Mouse (Mus musculus) cerebellum, adult 9-11 months (tissue): ENCODE measurements around the gene 2410137M14Rik.

ENCODE experiments used
- DNase-seq: peaks from one replicate; pipeline ENCODE4 v3.0.0; 2022

2410137M14Rik gene

GRCm38 (mm10) chr17:36947051-36947819 is 33.8 kb downstream of the 2410137M14Rik start:
- peak; percentile 72 for DNase-seq

- DNase-seq, result peak; percentile 63
These were observed 36.8 kb downstream of the 2410137M14Rik start for GRCm38 (mm10) chr17:36944121-36944775.

DNA sequence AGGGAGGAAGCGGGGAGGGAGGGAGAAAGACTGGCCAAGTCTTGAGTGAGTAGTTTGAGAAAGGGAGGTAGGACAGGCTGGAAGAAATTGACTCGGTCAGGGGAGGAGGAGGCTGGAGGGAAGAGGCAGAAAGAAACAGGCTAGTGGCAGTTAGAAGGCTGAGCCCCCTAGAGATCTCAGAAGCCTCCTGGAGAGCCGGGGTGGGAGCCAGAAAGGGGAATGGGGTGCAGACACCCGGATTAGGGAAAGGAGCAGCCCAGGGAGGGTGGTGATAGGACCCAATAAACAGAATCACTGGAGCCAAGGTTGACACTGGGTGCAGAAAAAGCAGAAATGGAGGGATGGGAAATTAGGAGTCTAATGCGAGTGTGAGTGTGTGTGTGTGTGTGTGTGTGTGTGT is 37.3 kb downstream of the 2410137M14Rik start:
- peak; percentile 52 for DNase-seq

DNA sequence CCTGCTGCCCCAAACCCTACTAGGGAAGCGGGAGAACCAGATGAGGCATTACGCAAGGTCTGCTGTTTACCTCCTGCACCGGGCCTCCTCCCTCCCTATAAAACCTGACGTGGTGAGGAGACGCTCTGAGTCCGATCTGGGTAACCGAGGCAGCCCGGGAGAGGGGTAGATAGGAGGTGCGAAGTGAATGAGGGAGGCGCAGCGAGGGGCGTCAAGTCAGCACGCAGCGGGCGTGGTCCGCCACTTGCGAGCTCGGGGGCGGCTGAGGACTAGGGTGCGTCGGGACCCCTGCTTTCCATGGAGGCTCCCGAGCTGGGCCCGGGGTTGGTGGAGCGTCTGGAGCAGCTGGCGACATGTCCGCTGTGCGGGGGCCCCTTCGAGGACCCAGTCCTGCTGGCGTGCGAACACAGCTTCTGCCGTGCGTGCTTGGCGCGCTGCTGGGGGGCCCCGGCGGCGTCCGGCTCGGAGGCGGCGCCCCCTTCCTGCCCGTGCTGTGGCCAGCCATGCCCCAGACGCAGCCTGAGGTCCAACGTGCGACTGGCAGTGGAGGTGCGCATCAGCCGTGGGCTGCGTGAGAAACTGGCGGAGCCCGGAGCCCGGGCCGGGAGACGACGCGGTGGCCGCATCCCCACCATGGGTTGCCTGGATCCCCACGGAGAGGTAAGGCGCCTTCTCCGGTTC is 38.1 kb downstream of the 2410137M14Rik start, which contains the start of gene Rnf39:
TSS of gene Rnf39 (plus strand) at position 128 of the 681 bp plus-strand sequence.
- no peak for DNase-seq

DNA sequence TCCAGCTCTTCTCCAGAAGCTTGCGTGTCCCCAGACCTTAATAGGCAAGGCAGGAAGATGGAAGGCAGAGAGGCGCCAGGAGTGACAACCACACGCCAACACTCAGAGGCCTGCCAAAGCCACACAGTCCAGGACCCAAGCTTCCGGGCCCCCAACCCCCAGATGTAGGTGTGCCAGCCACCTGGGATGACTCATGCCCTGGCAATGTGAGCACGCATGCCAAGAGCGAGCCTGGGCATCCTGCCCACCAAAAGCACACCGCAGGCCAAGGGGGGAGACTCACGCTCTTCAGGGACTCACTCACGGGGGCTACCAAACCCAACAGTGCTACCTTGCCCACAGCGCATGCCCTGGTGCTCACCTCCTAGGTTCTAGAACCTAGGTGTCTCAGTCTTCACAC is 38.6 kb downstream of the 2410137M14Rik start:
- peak; percentile 89 for DNase-seq

DNA sequence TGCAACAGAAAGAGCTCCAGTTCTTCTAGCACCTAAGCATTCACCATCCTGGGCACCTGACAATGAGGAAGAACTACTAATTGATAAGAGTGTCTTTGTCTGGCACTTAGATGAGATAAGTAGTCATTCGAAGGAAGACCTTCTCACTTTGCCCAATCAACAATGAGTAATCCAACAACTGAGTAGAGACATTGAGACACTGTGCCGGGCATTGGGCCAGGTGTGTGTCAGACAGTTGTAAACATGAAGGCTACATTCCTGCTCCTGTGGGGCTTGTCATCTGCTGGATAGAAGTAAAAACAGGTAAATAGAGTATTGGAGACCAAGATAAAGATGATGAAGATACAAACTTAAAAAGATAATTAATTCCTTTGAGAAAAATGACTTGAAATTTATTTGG is 43.0 kb downstream of the 2410137M14Rik start:
- no peak for DNase-seq

- no peak for DNase-seq
These were observed 49.2 kb downstream of the 2410137M14Rik start for GRCm38 (mm10) chr17:36931806-36932205.

- DNase-seq, result no peak
These were observed 49.9 kb downstream of the 2410137M14Rik start for GRCm38 (mm10) chr17:36931130-36931529.

GRCm38 (mm10) chr17:36930233-36930632 is 50.8 kb downstream of the 2410137M14Rik start:
- DNase-seq, result no peak

- no peak for DNase-seq
These were observed 51.7 kb downstream of the 2410137M14Rik start for GRCm38 (mm10) chr17:36929236-36929932.
